Mouse (Mus musculus): Measurements from ENCODE around the gene Pakap.

The Pakap gene

GRCm38 (mm10) chr4:57574181-57574580 lies 6.2 kb downstream of the Pakap start:
- DNase-seq (ENCODE audit: low read depth, low spot score): no peak

GRCm38 (mm10) chr4:57574646-57575045 lies 6.7 kb downstream of the Pakap start:
- DNase-seq (ENCODE audit: low read depth, low spot score): no peak

GRCm38 (mm10) chr4:57575686-57576085 lies 7.7 kb downstream of the Pakap start:
- DNase-seq (ENCODE audit: low read depth, low spot score): no peak

GRCm38 (mm10) chr4:57576095-57576494 lies 8.1 kb downstream of the Pakap start:
- no peak for DNase-seq (ENCODE audit: low read depth, low spot score)

GRCm38 (mm10) chr4:57579683-57580082 lies 11.7 kb downstream of the Pakap start:
- DNase-seq (ENCODE audit: low read depth, low spot score): no peak

- no peak for DNase-seq (ENCODE audit: low read depth, low spot score)
Measured at GRCm38 (mm10) chr4:57585281-57585800, 17.4 kb downstream of the Pakap start.

- no peak for DNase-seq (ENCODE audit: low read depth, low spot score)
Measured at GRCm38 (mm10) chr4:57586933-57587658, 19.1 kb downstream of the Pakap start.

GRCm38 (mm10) chr4:57588356-57588755 lies 20.4 kb downstream of the Pakap start:
- no peak for DNase-seq (ENCODE audit: low read depth, low spot score)

- DNase-seq (ENCODE audit: low read depth, low spot score): no peak
Measured at GRCm38 (mm10) chr4:57592751-57593150, 24.8 kb downstream of the Pakap start.

- DNase-seq (ENCODE audit: low read depth, low spot score): no peak
Measured at GRCm38 (mm10) chr4:57599946-57600345, 32.0 kb downstream of the Pakap start.

- no peak for DNase-seq (ENCODE audit: low read depth, low spot score)
Measured at GRCm38 (mm10) chr4:57600685-57601457, 32.9 kb downstream of the Pakap start.

GRCm38 (mm10) chr4:57601458-57601835 lies 33.5 kb downstream of the Pakap start:
- DNase-seq (ENCODE audit: low read depth, low spot score): no peak

- DNase-seq (ENCODE audit: low read depth, low spot score): no peak
Measured at GRCm38 (mm10) chr4:57601903-57602617, 34.1 kb downstream of the Pakap start.

GRCm38 (mm10) chr4:57606258-57606657 lies 38.3 kb downstream of the Pakap start:
- no peak for DNase-seq (ENCODE audit: low read depth, low spot score)

- peak; percentile 50 for DNase-seq (ENCODE audit: low read depth, low spot score)
Measured at GRCm38 (mm10) chr4:57607247-57607942, 39.4 kb downstream of the Pakap start.

GRCm38 (mm10) chr4:57611303-57612077 lies 43.5 kb downstream of the Pakap start:
- no peak for DNase-seq (ENCODE audit: low read depth, low spot score)

GRCm38 (mm10) chr4:57612716-57613115 lies 44.7 kb downstream of the Pakap start:
- DNase-seq (ENCODE audit: low read depth, low spot score): no peak

GRCm38 (mm10) chr4:57614686-57615085 lies 46.7 kb downstream of the Pakap start:
- DNase-seq (ENCODE audit: low read depth, low spot score): no peak

- no peak for DNase-seq (ENCODE audit: low read depth, low spot score)
Measured at GRCm38 (mm10) chr4:57618743-57619142, 50.8 kb downstream of the Pakap start.

GRCm38 (mm10) chr4:57622816-57623215 lies 54.8 kb downstream of the Pakap start:
- DNase-seq (ENCODE audit: low read depth, low spot score): no peak

GRCm38 (mm10) chr4:57624819-57625218 lies 56.8 kb downstream of the Pakap start:
- no peak for DNase-seq (ENCODE audit: low read depth, low spot score)
